Mouse (Mus musculus) midbrain, postnatal 0 days (tissue): ENCODE data around the gene Nprl3. TPM values are rescaled to one million over a fixed set of nuclear protein-coding genes. Genes with fewer than 3 reads are reported as not detected.

Experiments used
- ATAC-seq: fragments of 200-750 bp; cut with Nextera tagmentation; 2 replicates; pipeline ENCODE4 v1.8.0; 2017; ENCODE audit warnings: moderate number of reproducible peaks, mild to moderate bottlenecking, moderate TSS enrichment, moderate library complexity; ENCODE audit not compliant: low FRiP score
- DNase-seq: peaks from one replicate; pipeline ENCODE4 v3.0.0-alpha.2; 2015; ENCODE audit warnings: low spot score
- H3K27ac ChIP-seq: fragments of 300-500 bp; sonication (generic); 2 replicates; pipeline ENCODE4 v1.5.1; 2014; ENCODE audit warnings: low read depth, mild to moderate bottlenecking, low read length, mixed read lengths
- H3K27me3 ChIP-seq: fragments of 300-500 bp; sonication (generic); 2 replicates; pipeline ENCODE4 v1.6.1; 2014; ENCODE audit warnings: low read length, control low read depth, mixed read lengths; ENCODE audit not compliant: insufficient read depth
- H3K36me3 ChIP-seq: fragments of 300-500 bp; sonication (generic); 2 replicates; pipeline ENCODE4 v1.6.1; 2014; ENCODE audit warnings: low read length, control low read depth, mixed read lengths; ENCODE audit not compliant: insufficient read depth
- H3K4me1 ChIP-seq: fragments of 300-500 bp; sonication (generic); 2 replicates; pipeline ENCODE4 v1.6.1; 2014; ENCODE audit warnings: mild to moderate bottlenecking, control low read depth, antibody characterized with exemption, low read length, mixed read lengths; ENCODE audit not compliant: insufficient read depth
- H3K4me2 ChIP-seq: fragments of 300-500 bp; sonication (generic); 2 replicates; pipeline ENCODE4 v1.6.1; 2014; ENCODE audit warnings: low read depth, mild to moderate bottlenecking, low read length, mixed read lengths; ENCODE audit not compliant: poor library complexity, severe bottlenecking
- H3K4me3 ChIP-seq: fragments of 300-500 bp; sonication (generic); 2 replicates; pipeline ENCODE4 v1.5.1; 2014; ENCODE audit warnings: low read depth, mild to moderate bottlenecking, low read length, moderate library complexity
- H3K9ac ChIP-seq: fragments of 300-500 bp; sonication (generic); replicated peaks from 2 replicates; pipeline ENCODE4 v1.6.1; 2014; ENCODE audit warnings: mild to moderate bottlenecking, low read length, moderate library complexity, mixed read lengths; ENCODE audit not compliant: poor library complexity, severe bottlenecking
- H3K9me3 ChIP-seq: fragments of 300-500 bp; sonication (generic); 2 replicates; pipeline ENCODE4 v1.6.1; 2016; ENCODE audit warnings: low read length, control low read depth
- CTCF ChIP-seq: IDR thresholded peaks from 2 replicates; pipeline ENCODE4 v1.5.1; 2016; ENCODE audit warnings: antibody characterized with exemption, mild to moderate bottlenecking
- WGBS: fragments of 180-500 bp; shearing (Covaris S2); extraction: QIAGEN DNeasy Blood & Tissue Kit; methylation state at CpG from one replicate; pipeline ENCODE4 v1.1.7; 2014; 5-methylcytosine and 5-hydroxymethylcytosine counted together
- polyA plus RNA-seq: library from polyadenylated mRNA; unstranded; fragments of >200 nt; fragmentation: Nextera tagmentation; extraction: Ambion mirVana; gene quantifications from 2 replicates; pipeline ENCODE4 v1.2.1, GENCODE M21; 2015
- total RNA-seq: library from RNA; depleted of rRNA; stranded (reverse); fragments of >200 nt; gene quantifications from 2 replicates; pipeline ENCODE4 v1.2.3, GENCODE M21; 2014; rRNA removed

Gene Nprl3
- 36.0 and 44.7 TPM in 2 replicates for total RNA-seq
- 35.3 and 38.6 TPM in 2 replicates for polyA plus RNA-seq

GRCm38 (mm10) chr11:32267188-32267884, at the start of gene Nprl3:
Nprl3 (minus strand) TSS chr11:32267707.
- peak; percentile 20; the same call in 1 of the 2 replicates for TF ChIP-seq CTCF
- under 1% methylated on average over 54 of the region's 54 CpGs for WGBS
- Histone ChIP-seq H3K4me3 (peak within 1 kb of the TSS; percentile 61), H3K27ac (peak within 1 kb of the TSS; percentile 92), H3K9me3 (no peaks in the 10 kb centered on the region), H3K36me3 (peaks cover 6% of the 10 kb centered on the region), H3K4me1 (no peaks in the 10 kb centered on the region), H3K9ac (peak within 1 kb of the TSS; percentile 92), H3K27me3 (no peaks in the 10 kb centered on the region), H3K4me2 (peak within 1 kb of the TSS; percentile 58)
- peak; percentile 97 for DNase-seq
- peak; percentile 99 for ATAC-seq

GRCm38 (mm10) chr11:32316009-32316408, 48.5 kb upstream of the Nprl3 start:
- Histone ChIP-seq H3K4me3 (no peak overlapping the region), H3K9me3 (no peaks in the 10 kb centered on the region), H3K27ac (no peak overlapping the region), H3K4me1 (no peaks in the 10 kb centered on the region), H3K36me3 (no peaks in the 10 kb centered on the region), H3K27me3 (no peaks in the 10 kb centered on the region), H3K9ac (no peak overlapping the region), H3K4me2 (no peak overlapping the region)
- no peak for TF ChIP-seq CTCF
- DNase-seq, result no peak
- WGBS, result 84% methylated on average over 3 of the region's 3 CpGs
- no peak for ATAC-seq

- no peak for DNase-seq
- H3K36me3 ChIP-seq, result no peaks in the 10 kb centered on the region
- H3K9ac ChIP-seq, result no peak overlapping the region
- no peak overlapping the region for H3K4me2 ChIP-seq
- WGBS, result 84% methylated on average over 3 of the region's 3 CpGs
- H3K4me1 ChIP-seq, result no peaks in the 10 kb centered on the region
- no peaks in the 10 kb centered on the region for H3K9me3 ChIP-seq
- TF ChIP-seq CTCF, result no peak
- no peaks in the 10 kb centered on the region for H3K27me3 ChIP-seq
- no peak overlapping the region for H3K27ac ChIP-seq
- no peak overlapping the region for H3K4me3 ChIP-seq
- no peak for ATAC-seq
Measured at GRCm38 (mm10) chr11:32309928-32310327, 42.4 kb upstream of the Nprl3 start.

- Histone ChIP-seq H3K4me1 (no peaks in the 10 kb centered on the region), H3K27ac (no peak overlapping the region), H3K4me2 (no peak overlapping the region), H3K4me3 (no peak overlapping the region), H3K9ac (no peak overlapping the region), H3K9me3 (no peaks in the 10 kb centered on the region), H3K27me3 (no peaks in the 10 kb centered on the region), H3K36me3 (no peaks in the 10 kb centered on the region)
- no peak for TF ChIP-seq CTCF
- ATAC-seq (no peak), DNase-seq (no peak)
- 30% methylated on average over 4 of the region's 4 CpGs for WGBS
Measured at GRCm38 (mm10) chr11:32309446-32309845, 41.9 kb upstream of the Nprl3 start.

- 75% methylated on average over 1 of the region's 1 CpGs for WGBS
- H3K9ac ChIP-seq, result no peak overlapping the region
- DNase-seq, result no peak
- H3K27me3 ChIP-seq, result no peaks in the 10 kb centered on the region
- H3K27ac ChIP-seq, result no peak overlapping the region
- H3K36me3 ChIP-seq, result no peaks in the 10 kb centered on the region
- H3K4me3 ChIP-seq, result no peak overlapping the region
- no peaks in the 10 kb centered on the region for H3K9me3 ChIP-seq
- no peak for TF ChIP-seq CTCF
- no peaks in the 10 kb centered on the region for H3K4me1 ChIP-seq
- ATAC-seq, result no peak
- no peak overlapping the region for H3K4me2 ChIP-seq
Measured at GRCm38 (mm10) chr11:32307006-32307405, 39.5 kb upstream of the Nprl3 start.

GRCm38 (mm10) chr11:32303455-32303854, 35.9 kb upstream of the Nprl3 start:
- Histone ChIP-seq H3K27ac (no peak overlapping the region), H3K9ac (no peak overlapping the region), H3K4me2 (no peak overlapping the region), H3K36me3 (no peaks in the 10 kb centered on the region), H3K4me3 (no peak overlapping the region), H3K27me3 (no peaks in the 10 kb centered on the region), H3K4me1 (no peaks in the 10 kb centered on the region), H3K9me3 (no peaks in the 10 kb centered on the region)
- DNase-seq (no peak), ATAC-seq (no peak)
- no peak for TF ChIP-seq CTCF
- WGBS, result 80% methylated on average over 1 of the region's 1 CpGs
